Mouse (Mus musculus): ENCODE results near the gene B230217C12Rik.

B230217C12Rik gene

GRCm38 (mm10) chr11:97840539-97840954 is at the start of gene B230217C12Rik:
B230217C12Rik (plus strand) TSS chr11:97840780.
- DNase-seq: peak; percentile 83

GRCm38 (mm10) chr11:97793165-97793564 is 47.4 kb upstream of the B230217C12Rik start:
- DNase-seq: peak; percentile 65

- DNase-seq: peak; percentile 73
Observed at GRCm38 (mm10) chr11:97796910-97797309, 43.7 kb upstream of the B230217C12Rik start.

GRCm38 (mm10) chr11:97797369-97798082 is 43.1 kb upstream of the B230217C12Rik start:
- DNase-seq: no peak

- DNase-seq: no peak
Observed at GRCm38 (mm10) chr11:97798083-97798435, 42.5 kb upstream of the B230217C12Rik start.

- peak; percentile 85 for DNase-seq
Observed at GRCm38 (mm10) chr11:97798782-97799145, 41.8 kb upstream of the B230217C12Rik start, which contains the start of gene Lasp1. Lasp1 (plus strand) TSS chr11:97799000.

GRCm38 (mm10) chr11:97799146-97799993 is 41.2 kb upstream of the B230217C12Rik start:
- DNase-seq: peak; percentile 89

- peak; percentile 84 for DNase-seq
Observed at GRCm38 (mm10) chr11:97799994-97800690, 40.4 kb upstream of the B230217C12Rik start.

- DNase-seq: peak; percentile 33
Observed at GRCm38 (mm10) chr11:97800691-97801408, 39.7 kb upstream of the B230217C12Rik start.

- peak; percentile 81 for DNase-seq
Observed at GRCm38 (mm10) chr11:97801409-97802193, 39.0 kb upstream of the B230217C12Rik start.

- DNase-seq: no peak
Observed at GRCm38 (mm10) chr11:97802194-97802470, 38.4 kb upstream of the B230217C12Rik start.

GRCm38 (mm10) chr11:97802495-97802894 is 38.1 kb upstream of the B230217C12Rik start:
- no peak for DNase-seq

- no peak for DNase-seq
Observed at GRCm38 (mm10) chr11:97803847-97804246, 36.7 kb upstream of the B230217C12Rik start.

- DNase-seq: peak; percentile 43
Observed at GRCm38 (mm10) chr11:97804841-97805661, 35.5 kb upstream of the B230217C12Rik start.

- no peak for DNase-seq
Observed at GRCm38 (mm10) chr11:97805662-97806612, 34.6 kb upstream of the B230217C12Rik start.

- no peak for DNase-seq
Observed at GRCm38 (mm10) chr11:97806613-97806964, 34.0 kb upstream of the B230217C12Rik start.

GRCm38 (mm10) chr11:97807626-97808025 is 33.0 kb upstream of the B230217C12Rik start:
- no peak for DNase-seq

GRCm38 (mm10) chr11:97808093-97808492 is 32.5 kb upstream of the B230217C12Rik start:
- peak; percentile 75 for DNase-seq

GRCm38 (mm10) chr11:97808621-97809234 is 31.9 kb upstream of the B230217C12Rik start:
- DNase-seq: peak; percentile 39
